Mouse (Mus musculus) myocyte (in vitro differentiated cells): Measurements from ENCODE around the gene Arntl. TPM values are rescaled to one million over a fixed set of nuclear protein-coding genes. Genes with fewer than 3 reads are reported as not detected.
A peak's percentile ranks its signal among the peaks of the same experiment; 100 is the strongest.

ENCODE experiments used
- H3K27me3 ChIP-seq: one replicate; pipeline ENCODE4 v1.6.1; 2011; ENCODE audit not compliant: control insufficient read depth, insufficient read depth, insufficient read length
- H3K36me3 ChIP-seq: one replicate; pipeline ENCODE4 v1.6.1; 2011; ENCODE audit not compliant: control insufficient read depth, insufficient read depth
- H3K4me2 ChIP-seq: one replicate; pipeline ENCODE4 v1.6.1; 2011; ENCODE audit warnings: low read depth, control low read depth
- H3K4me3 ChIP-seq: one replicate; pipeline ENCODE4 v1.5.1; 2011; ENCODE audit warnings: mild to moderate bottlenecking, control low read depth, moderate library complexity
- H3K79me2 ChIP-seq: one replicate; pipeline ENCODE4 v1.6.1; 2011; ENCODE audit not compliant: control insufficient read depth, insufficient read depth
- H3ac ChIP-seq: one replicate; pipeline ENCODE4 v1.6.1; 2011; ENCODE audit not compliant: control insufficient read depth, insufficient read length
- CEBPB ChIP-seq: IDR thresholded peaks from 2 replicates; pipeline ENCODE4 v1.6.1; 2011; ENCODE audit warnings: mild to moderate bottlenecking, moderate library complexity; ENCODE audit not compliant: poor library complexity, insufficient read depth, severe bottlenecking
- E2F4 ChIP-seq: IDR thresholded peaks from one replicate; pipeline ENCODE4 v1.6.1; 2011; ENCODE audit warnings: mild to moderate bottlenecking, control low read depth, moderate library complexity; ENCODE audit not compliant: insufficient read depth
- MAX ChIP-seq: IDR thresholded peaks from one replicate; pipeline ENCODE4 v1.6.1; 2011; ENCODE audit warnings: low read depth, mild to moderate bottlenecking, control low read depth
- MYOD1 ChIP-seq, 3 experiments: IDR thresholded peaks; one replicate each; pipeline ENCODE4 v1.6.1; 2011; ENCODE audit warnings: control low read depth in 2 of 3, low read depth in 2 of 3, mild to moderate bottlenecking in 2 of 3, moderate library complexity in 1 of 3; ENCODE audit not compliant: insufficient read length in 2 of 3, control insufficient read depth in 1 of 3
- MYOG ChIP-seq, 3 experiments: IDR thresholded peaks; one replicate each; pipeline ENCODE4 v1.6.1; 2011; ENCODE audit warnings: control low read depth in 2 of 3, low read depth in 2 of 3, mild to moderate bottlenecking in 2 of 3; ENCODE audit not compliant: insufficient read length in 2 of 3, control insufficient read depth in 1 of 3, insufficient read depth in 1 of 3
- POLR2A ChIP-seq: IDR thresholded peaks from one replicate; pipeline ENCODE4 v1.6.1; 2011; ENCODE audit warnings: low read depth, mild to moderate bottlenecking, control low read depth, moderate library complexity; ENCODE audit not compliant: insufficient read length
- POLR2AphosphoS2 ChIP-seq: IDR thresholded peaks from one replicate; pipeline ENCODE4 v1.6.1; 2011; ENCODE audit warnings: low read depth, control low read depth; ENCODE audit not compliant: insufficient read length
- REST ChIP-seq: IDR thresholded peaks from one replicate; pipeline ENCODE4 v1.6.1; 2011; ENCODE audit warnings: mild to moderate bottlenecking, control low read depth, moderate library complexity; ENCODE audit not compliant: insufficient read depth, insufficient read length
- SRF ChIP-seq: IDR thresholded peaks from one replicate; pipeline ENCODE4 v1.6.1; 2011; ENCODE audit warnings: low read depth; ENCODE audit not compliant: control insufficient read depth, insufficient read length
- TCF12 ChIP-seq: IDR thresholded peaks from one replicate; pipeline ENCODE4 v1.6.1; 2011; ENCODE audit warnings: mild to moderate bottlenecking, control low read depth; ENCODE audit not compliant: poor library complexity, insufficient read depth, severe bottlenecking
- TCF3 ChIP-seq: IDR thresholded peaks from one replicate; pipeline ENCODE4 v1.6.1; 2011; ENCODE audit warnings: low read depth, control low read depth; ENCODE audit not compliant: insufficient read length
- USF1 ChIP-seq: IDR thresholded peaks from one replicate; pipeline ENCODE4 v1.6.1; 2011; ENCODE audit warnings: low read depth, mild to moderate bottlenecking, control low read depth, moderate library complexity
- polyA plus RNA-seq: library from polyadenylated mRNA; unstranded; fragments of >200 nt; fragmentation: generic; extraction: Trizol; gene quantifications from one replicate; pipeline ENCODE4 v1.2.1, GENCODE M21; 2012; ENCODE audit warnings: missing spikeins

Gene Arntl
- polyA plus RNA-seq, 1 experiment, result 10.5 TPM

- Histone ChIP-seq H3ac (no peak overlapping the region), H3K79me2 (peaks cover 35% of the 10 kb centered on the region), H3K36me3 (no peaks in the 10 kb centered on the region), H3K27me3 (no peaks in the 10 kb centered on the region), H3K4me2 (no peak overlapping the region), H3K4me3 (no peak overlapping the region)
- TF ChIP-seq MAX (no peak), CEBPB (no peak), USF1 (no peak), POLR2A (no peak), MYOD1 (IDR thresholded peaks at IDR 0.05; ENCODE audit: control insufficient read depth in 1 of 3, insufficient read length in 2 of 3, low read depth in 2 of 3) (no peak), MYOG (IDR thresholded peaks at IDR 0.05; ENCODE audit: control insufficient read depth in 1 of 3, insufficient read depth in 1 of 3, insufficient read length in 2 of 3, low read depth in 2 of 3) (no peak), TCF12 (no peak), E2F4 (no peak), TCF3 (no peak), POLR2AphosphoS2 (no peak), SRF (no peak), REST (no peak)
These were observed 39.2 kb downstream of the Arntl start for GRCm38 (mm10) chr7:113246512-113246911.

- Histone ChIP-seq H3K36me3 (no peaks in the 10 kb centered on the region), H3K27me3 (no peaks in the 10 kb centered on the region), H3K4me2 (peak overlapping the region; percentile 4), H3ac (no peak overlapping the region), H3K4me3 (no peak overlapping the region), H3K79me2 (peaks cover 41% of the 10 kb centered on the region)
- TF ChIP-seq MYOD1 (IDR thresholded peaks at IDR 0.05; ENCODE audit: control insufficient read depth in 1 of 3, insufficient read length in 2 of 3, low read depth in 2 of 3), result peak in 2 of 3 experiments; percentile 5 to 52
- peak in 1 of 3 experiments; percentile 15 for TF ChIP-seq MYOG (IDR thresholded peaks at IDR 0.05; ENCODE audit: control insufficient read depth in 1 of 3, insufficient read depth in 1 of 3, insufficient read length in 2 of 3, low read depth in 2 of 3)
- no peak for TF ChIP-seq SRF
- no peak for TF ChIP-seq USF1
- TF ChIP-seq REST, result no peak
- TF ChIP-seq E2F4, result no peak
- TF ChIP-seq POLR2A, result no peak
- TF ChIP-seq TCF12, result peak; percentile 18
- TF ChIP-seq CEBPB, result no peak
- TF ChIP-seq TCF3, result no peak
- TF ChIP-seq MAX, result no peak
- TF ChIP-seq POLR2AphosphoS2, result no peak
These were observed 39.9 kb downstream of the Arntl start for GRCm38 (mm10) chr7:113247167-113247566.

DNA sequence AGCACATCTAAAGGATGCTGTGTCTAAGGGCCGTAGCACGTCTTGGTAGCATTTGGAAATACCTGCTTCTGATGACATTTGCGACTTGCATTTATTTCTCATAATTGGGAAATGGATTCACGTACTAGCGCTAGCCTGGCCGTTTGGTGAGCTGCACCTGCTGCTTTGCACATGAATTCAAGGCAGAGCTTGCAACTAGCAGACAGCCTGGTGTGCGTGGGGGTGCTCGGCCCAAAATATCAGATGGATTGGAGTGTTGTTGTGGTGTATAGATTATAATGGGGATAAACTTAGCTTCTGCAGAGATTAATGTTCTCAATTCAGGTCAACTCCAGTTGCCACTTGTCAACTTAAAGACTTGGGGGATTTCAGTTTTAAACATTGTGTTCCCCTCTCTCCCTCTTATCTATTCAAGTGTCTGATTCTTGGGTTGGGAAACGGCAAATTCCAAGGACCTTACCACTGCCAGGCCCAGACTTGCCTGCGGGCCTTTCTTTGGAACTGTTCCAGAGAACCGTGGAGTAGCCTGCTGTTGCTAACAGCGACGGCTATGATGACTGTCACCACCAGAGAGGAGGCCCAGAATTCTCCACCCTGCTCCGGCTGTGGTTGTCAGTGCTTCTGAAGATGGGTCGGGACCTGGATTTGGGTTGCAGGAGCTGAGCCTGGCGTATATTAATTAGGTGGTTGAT is 42.0 kb downstream of the Arntl start:
- Histone ChIP-seq H3K79me2 (peaks cover 56% of the 10 kb centered on the region), H3K27me3 (no peaks in the 10 kb centered on the region), H3K36me3 (no peaks in the 10 kb centered on the region), H3K4me2 (no peak overlapping the region), H3ac (no peak overlapping the region), H3K4me3 (no peak overlapping the region)
- no peak for TF ChIP-seq POLR2AphosphoS2
- TF ChIP-seq E2F4, result no peak
- no peak for TF ChIP-seq CEBPB
- TF ChIP-seq MYOG (IDR thresholded peaks at IDR 0.05; ENCODE audit: control insufficient read depth in 1 of 3, insufficient read depth in 1 of 3, insufficient read length in 2 of 3, low read depth in 2 of 3), result no peak
- TF ChIP-seq POLR2A, result no peak
- TF ChIP-seq USF1, result no peak
- TF ChIP-seq MYOD1 (IDR thresholded peaks at IDR 0.05; ENCODE audit: control insufficient read depth in 1 of 3, insufficient read length in 2 of 3, low read depth in 2 of 3), result no peak
- no peak for TF ChIP-seq TCF12
- no peak for TF ChIP-seq TCF3

DNA sequence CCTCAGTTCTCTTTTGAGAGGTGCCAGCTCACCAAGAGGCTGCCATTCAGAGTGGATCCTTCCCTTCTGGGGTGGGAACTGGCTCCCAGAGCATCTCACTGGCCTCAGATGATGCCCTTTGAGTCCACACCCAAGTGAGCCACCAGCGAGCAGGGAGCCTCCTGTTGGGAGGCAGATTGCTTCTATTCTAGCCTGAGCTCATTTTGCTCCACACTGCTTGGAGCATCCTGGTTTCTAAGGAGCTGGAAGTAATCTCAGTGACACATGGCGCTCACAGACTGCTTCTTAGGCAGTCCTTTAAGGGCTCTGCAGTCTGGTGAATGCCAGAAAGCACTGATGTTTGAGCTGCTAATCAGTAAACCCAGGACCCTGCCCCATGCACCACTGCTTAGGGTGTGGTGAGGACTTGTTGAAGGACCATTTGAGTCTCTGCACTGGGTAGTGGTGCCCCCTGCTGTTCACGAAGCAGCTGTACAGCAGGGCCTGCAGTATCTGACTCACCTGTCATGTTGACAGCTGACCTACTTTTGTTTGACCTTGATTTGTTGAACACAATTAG is 43.2 kb downstream of the Arntl start:
- Histone ChIP-seq H3K79me2 (peaks cover 59% of the 10 kb centered on the region), H3ac (no peak overlapping the region), H3K4me2 (no peak overlapping the region), H3K4me3 (no peak overlapping the region), H3K36me3 (no peaks in the 10 kb centered on the region), H3K27me3 (no peaks in the 10 kb centered on the region)
- TF ChIP-seq MYOG (IDR thresholded peaks at IDR 0.05; ENCODE audit: control insufficient read depth in 1 of 3, insufficient read depth in 1 of 3, insufficient read length in 2 of 3, low read depth in 2 of 3) (peak in 1 of 3 experiments; percentile 57), SRF (no peak), USF1 (no peak), E2F4 (no peak), MAX (no peak), CEBPB (no peak), POLR2A (no peak), TCF3 (no peak), TCF12 (no peak), MYOD1 (IDR thresholded peaks at IDR 0.05; ENCODE audit: control insufficient read depth in 1 of 3, insufficient read length in 2 of 3, low read depth in 2 of 3) (peak in 2 of 3 experiments; percentile 35 to 61), POLR2AphosphoS2 (no peak), REST (no peak)
